Mouse (Mus musculus): Measurements from ENCODE around the gene Tfdp2.

DNA sequence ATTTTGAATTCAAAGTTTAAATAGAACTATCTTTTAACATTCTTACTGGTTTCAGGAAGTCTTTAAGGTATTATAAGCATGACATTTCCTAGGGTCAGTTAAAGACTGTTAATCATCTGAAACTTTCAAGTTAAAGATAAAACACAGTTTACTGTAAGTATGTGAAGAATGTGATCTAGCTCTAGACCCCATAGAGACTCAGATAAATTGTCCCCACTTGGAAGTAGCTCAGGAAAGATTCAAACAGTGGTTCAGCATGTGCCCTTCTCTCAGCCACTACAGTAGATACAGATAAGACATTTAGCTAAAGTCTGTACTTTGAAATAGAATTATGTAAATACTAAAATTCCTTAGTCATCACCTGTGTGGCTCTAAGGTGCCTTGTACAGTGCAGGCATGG lies 79.5 kb downstream of the Tfdp2 start:
- TF ChIP-seq CTCF (IDR thresholded peaks at IDR 0.05; ENCODE audit: extremely low read depth, insufficient read depth, insufficient read length, insufficient replicate concordance) (no peak), POLR2A (IDR thresholded peaks at IDR 0.05; ENCODE audit: low read depth, low read length) (no peak)
